Mouse (Mus musculus): ENCODE data around the gene Pmpcb. TPM values are rescaled to one million over a fixed set of nuclear protein-coding genes. Genes with fewer than 3 reads are reported as not detected.

Pmpcb gene
- polyA plus RNA-seq, 1 experiment from 2014 or later = 106 TPM

- Histone ChIP-seq H3K27ac (replicated peaks; ENCODE audit: low read depth, low read length) (no peak overlapping the region), H3K36me3 (ENCODE audit: control insufficient read depth, insufficient read depth, low read length) (no peaks in the 10 kb centered on the region), H3K4me2 (ENCODE audit: low read depth, severe bottlenecking) (no peak overlapping the region), H3K4me1 (ENCODE audit: control insufficient read depth, insufficient read depth, low read length) (no peaks in the 10 kb centered on the region), H3K9ac (ENCODE audit: low read length) (no peak overlapping the region), H3K27me3 (ENCODE audit: control insufficient read depth, insufficient read depth, low read length) (no peaks in the 10 kb centered on the region), H3K4me3 (ENCODE audit: low read depth, low read length) (no peak overlapping the region), H3K9me3 (ENCODE audit: control insufficient read depth, low read length) (no peaks in the 10 kb centered on the region)
- WGBS = 95% methylated on average over 2 of the region's 2 CpGs
- ATAC-seq (ENCODE audit: insufficient number of reproducible peaks, low FRiP score, low TSS enrichment, low read depth) = no peak
- DNase-seq (ENCODE audit: low spot score) = no peak
Observed at GRCm38 (mm10) chr5:21719209-21719608, 17.7 kb upstream of the Pmpcb start.

GRCm38 (mm10) chr5:21724427-21724826 lies 12.5 kb upstream of the Pmpcb start:
- Histone ChIP-seq H3K4me2 (ENCODE audit: low read depth, severe bottlenecking) (no peak overlapping the region), H3K9me3 (ENCODE audit: control insufficient read depth, low read length) (no peaks in the 10 kb centered on the region), H3K27ac (replicated peaks; ENCODE audit: low read depth, low read length) (no peak overlapping the region), H3K9ac (ENCODE audit: low read length) (no peak overlapping the region), H3K36me3 (ENCODE audit: control insufficient read depth, insufficient read depth, low read length) (no peaks in the 10 kb centered on the region), H3K27me3 (ENCODE audit: control insufficient read depth, insufficient read depth, low read length) (no peaks in the 10 kb centered on the region), H3K4me3 (ENCODE audit: low read depth, low read length) (no peak overlapping the region), H3K4me1 (ENCODE audit: control insufficient read depth, insufficient read depth, low read length) (no peaks in the 10 kb centered on the region)
- no peak for DNase-seq (ENCODE audit: low spot score)
- no peak for ATAC-seq (ENCODE audit: insufficient number of reproducible peaks, low FRiP score, low TSS enrichment, low read depth)
- WGBS = 50% methylated on average over 1 of the region's 1 CpGs

GRCm38 (mm10) chr5:21724872-21725271 lies 12.1 kb upstream of the Pmpcb start:
- DNase-seq (ENCODE audit: low spot score) = no peak
- H3K27ac ChIP-seq (replicated peaks; ENCODE audit: low read depth, low read length) = no peak overlapping the region
- 59% methylated on average over 7 of the region's 7 CpGs for WGBS
- H3K4me1 ChIP-seq (ENCODE audit: control insufficient read depth, insufficient read depth, low read length) = no peaks in the 10 kb centered on the region
- no peaks in the 10 kb centered on the region for H3K27me3 ChIP-seq (ENCODE audit: control insufficient read depth, insufficient read depth, low read length)
- H3K4me2 ChIP-seq (ENCODE audit: low read depth, severe bottlenecking) = no peak overlapping the region
- ATAC-seq (ENCODE audit: insufficient number of reproducible peaks, low FRiP score, low TSS enrichment, low read depth) = no peak
- no peaks in the 10 kb centered on the region for H3K36me3 ChIP-seq (ENCODE audit: control insufficient read depth, insufficient read depth, low read length)
- no peaks in the 10 kb centered on the region for H3K9me3 ChIP-seq (ENCODE audit: control insufficient read depth, low read length)
- no peak overlapping the region for H3K9ac ChIP-seq (ENCODE audit: low read length)
- no peak overlapping the region for H3K4me3 ChIP-seq (ENCODE audit: low read depth, low read length)

GRCm38 (mm10) chr5:21729107-21729506 lies 7.8 kb upstream of the Pmpcb start:
- no peaks in the 10 kb centered on the region for H3K9me3 ChIP-seq (ENCODE audit: control insufficient read depth, low read length)
- no peaks in the 10 kb centered on the region for H3K27me3 ChIP-seq (ENCODE audit: control insufficient read depth, insufficient read depth, low read length)
- H3K9ac ChIP-seq (ENCODE audit: low read length) = no peak overlapping the region
- no peak overlapping the region for H3K4me3 ChIP-seq (ENCODE audit: low read depth, low read length)
- WGBS = 87% methylated on average over 5 of the region's 5 CpGs
- H3K4me2 ChIP-seq (ENCODE audit: low read depth, severe bottlenecking) = no peak overlapping the region
- no peaks in the 10 kb centered on the region for H3K4me1 ChIP-seq (ENCODE audit: control insufficient read depth, insufficient read depth, low read length)
- no peaks in the 10 kb centered on the region for H3K36me3 ChIP-seq (ENCODE audit: control insufficient read depth, insufficient read depth, low read length)
- DNase-seq (ENCODE audit: low spot score) = no peak
- no peak for ATAC-seq (ENCODE audit: insufficient number of reproducible peaks, low FRiP score, low TSS enrichment, low read depth)
- H3K27ac ChIP-seq (replicated peaks; ENCODE audit: low read depth, low read length) = no peak overlapping the region

- DNase-seq (ENCODE audit: low spot score) = no peak
Observed at GRCm38 (mm10) chr5:21732177-21732911, 4.6 kb upstream of the Pmpcb start.

GRCm38 (mm10) chr5:21732930-21733329 lies 4.0 kb upstream of the Pmpcb start:
- no peaks in the 10 kb centered on the region for H3K36me3 ChIP-seq (ENCODE audit: control insufficient read depth, insufficient read depth, low read length)
- H3K9me3 ChIP-seq (ENCODE audit: control insufficient read depth, low read length) = no peaks in the 10 kb centered on the region
- H3K27ac ChIP-seq (replicated peaks; ENCODE audit: low read depth, low read length) = no peak overlapping the region
- H3K9ac ChIP-seq (ENCODE audit: low read length) = no peak overlapping the region
- H3K4me2 ChIP-seq (ENCODE audit: low read depth, severe bottlenecking) = no peak overlapping the region
- ATAC-seq (ENCODE audit: insufficient number of reproducible peaks, low FRiP score, low TSS enrichment, low read depth) (no peak), DNase-seq (ENCODE audit: low spot score) (peak; percentile 48)
- H3K4me3 ChIP-seq (ENCODE audit: low read depth, low read length) = no peak overlapping the region
- H3K27me3 ChIP-seq (ENCODE audit: control insufficient read depth, insufficient read depth, low read length) = no peaks in the 10 kb centered on the region
- peaks cover 2% of the 10 kb centered on the region; the same call in 1 of the 2 replicates for H3K4me1 ChIP-seq (ENCODE audit: control insufficient read depth, insufficient read depth, low read length)
- WGBS = 64% methylated on average over 8 of the region's 8 CpGs

More at GRCm38 (mm10) chr5:21732177-21732911, 4.6 kb upstream of the Pmpcb start:
- 90% methylated on average over 3 of the region's 3 CpGs for WGBS
- ATAC-seq (ENCODE audit: insufficient number of reproducible peaks, low FRiP score, low TSS enrichment, low read depth) = no peak
- no peak overlapping the region for H3K4me2 ChIP-seq (ENCODE audit: low read depth, severe bottlenecking)
- no peaks in the 10 kb centered on the region for H3K9me3 ChIP-seq (ENCODE audit: control insufficient read depth, low read length)
- no peak overlapping the region for H3K4me3 ChIP-seq (ENCODE audit: low read depth, low read length)
- H3K4me1 ChIP-seq (ENCODE audit: control insufficient read depth, insufficient read depth, low read length) = no peaks in the 10 kb centered on the region
- H3K27me3 ChIP-seq (ENCODE audit: control insufficient read depth, insufficient read depth, low read length) = no peaks in the 10 kb centered on the region
- H3K36me3 ChIP-seq (ENCODE audit: control insufficient read depth, insufficient read depth, low read length) = no peaks in the 10 kb centered on the region
- H3K9ac ChIP-seq (ENCODE audit: low read length) = no peak overlapping the region
- H3K27ac ChIP-seq (replicated peaks; ENCODE audit: low read depth, low read length) = no peak overlapping the region

- H3K4me2 ChIP-seq (ENCODE audit: low read depth, severe bottlenecking) = 0 out of 2 replicates have a peak overlapping the region, but pooled peaks have one; percentile 4
- no peak for DNase-seq (ENCODE audit: low spot score)
Observed at GRCm38 (mm10) chr5:21735100-21735499, 1.8 kb upstream of the Pmpcb start.

GRCm38 (mm10) chr5:21735584-21735983 lies 1.4 kb upstream of the Pmpcb start:
- peak; percentile 73 for DNase-seq (ENCODE audit: low spot score)
- H3K9ac ChIP-seq (ENCODE audit: low read length) = no peak overlapping the region
- H3K4me1 ChIP-seq (ENCODE audit: control insufficient read depth, insufficient read depth, low read length) = peaks cover 3% of the 10 kb centered on the region; the same call in 1 of the 2 replicates
- peaks cover 5% of the 10 kb centered on the region for H3K36me3 ChIP-seq (ENCODE audit: control insufficient read depth, insufficient read depth, low read length)
- no peak overlapping the region for H3K4me3 ChIP-seq (ENCODE audit: low read depth, low read length)
- no peaks in the 10 kb centered on the region for H3K27me3 ChIP-seq (ENCODE audit: control insufficient read depth, insufficient read depth, low read length)
- H3K27ac ChIP-seq (replicated peaks; ENCODE audit: low read depth, low read length) = no peak overlapping the region
- H3K4me2 ChIP-seq (ENCODE audit: low read depth, severe bottlenecking) = 0 out of 2 replicates have a peak overlapping the region, but pooled peaks have one; percentile 4
- no peaks in the 10 kb centered on the region for H3K9me3 ChIP-seq (ENCODE audit: control insufficient read depth, low read length)
- WGBS = 36% methylated on average over 10 of the region's 10 CpGs
- no peak for ATAC-seq (ENCODE audit: insufficient number of reproducible peaks, low FRiP score, low TSS enrichment, low read depth)

More at GRCm38 (mm10) chr5:21735100-21735499, 1.8 kb upstream of the Pmpcb start:
- no peak for ATAC-seq (ENCODE audit: insufficient number of reproducible peaks, low FRiP score, low TSS enrichment, low read depth)
- WGBS = 79% methylated on average over 20 of the region's 20 CpGs
- Histone ChIP-seq H3K4me3 (ENCODE audit: low read depth, low read length) (no peak overlapping the region), H3K4me1 (ENCODE audit: control insufficient read depth, insufficient read depth, low read length) (peaks cover 3% of the 10 kb centered on the region; the same call in 1 of the 2 replicates), H3K9me3 (ENCODE audit: control insufficient read depth, low read length) (no peaks in the 10 kb centered on the region), H3K27ac (replicated peaks; ENCODE audit: low read depth, low read length) (no peak overlapping the region), H3K27me3 (ENCODE audit: control insufficient read depth, insufficient read depth, low read length) (no peaks in the 10 kb centered on the region), H3K9ac (ENCODE audit: low read length) (no peak overlapping the region), H3K36me3 (ENCODE audit: control insufficient read depth, insufficient read depth, low read length) (peaks cover 3% of the 10 kb centered on the region; the same call in 1 of the 2 replicates)
